Mouse (Mus musculus): Measurements from ENCODE around the gene Akap13.

Akap13 gene

DNA sequence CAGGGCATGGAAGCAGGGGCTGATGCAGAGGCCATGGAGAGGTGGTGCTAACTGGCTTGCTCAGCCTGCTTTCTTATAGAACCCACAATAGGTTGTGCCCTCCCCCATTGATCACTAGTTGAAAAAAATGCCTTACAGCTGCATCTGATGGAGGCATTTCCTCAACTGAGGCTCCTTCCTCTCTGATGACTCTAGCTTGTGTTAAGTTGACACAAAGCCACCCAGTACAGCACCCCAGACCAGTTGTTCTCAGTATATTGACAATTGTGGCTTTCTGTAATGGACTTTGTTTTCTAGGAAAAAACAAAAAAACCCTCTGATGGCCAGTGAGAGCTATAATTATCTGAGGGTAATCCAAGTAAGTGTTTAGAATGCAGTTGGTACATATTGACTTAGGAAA, 178.1 kb downstream of the Akap13 start:
- in situ Hi-C loops (cut with MboI) = loop anchor here (25.0 kb wide), 1 partner anchor 496 kb away; no protein-coding TSS in a partner anchor

DNA sequence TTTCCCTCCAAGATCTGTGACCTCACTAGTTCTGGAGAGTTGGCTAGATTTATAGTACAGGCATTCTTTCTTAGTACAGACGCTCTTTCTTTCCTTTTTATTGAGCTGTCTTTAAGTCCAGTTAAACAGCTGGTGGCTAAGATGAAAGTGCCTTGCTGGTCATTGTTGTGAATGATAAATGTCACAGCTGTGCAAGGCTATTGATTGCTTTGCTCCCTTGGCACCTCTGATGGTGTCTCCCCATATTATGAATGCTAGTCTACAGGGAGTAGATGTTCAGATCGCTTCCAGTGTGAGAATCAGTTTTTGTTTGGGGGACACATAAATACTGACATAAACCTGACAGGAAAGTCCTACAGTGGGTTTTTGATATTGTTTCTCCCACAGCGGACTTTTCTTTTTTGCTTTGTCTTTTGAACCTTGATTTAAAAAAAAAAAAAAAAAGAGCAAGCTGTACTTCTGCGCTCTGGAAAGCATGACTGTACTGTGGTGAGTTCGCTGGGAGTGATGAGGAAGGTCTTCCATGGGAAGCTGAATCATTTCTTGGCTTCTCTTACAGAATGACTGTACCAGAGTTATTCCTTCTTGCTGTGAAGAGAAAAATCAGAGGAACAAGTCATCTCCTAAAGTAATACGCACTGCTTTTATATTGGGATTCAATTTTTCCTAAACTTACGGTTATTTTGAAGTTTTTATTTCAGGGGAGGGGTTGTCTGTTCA, 178.6 kb downstream of the Akap13 start:
- in situ Hi-C loops (cut with MboI) = loop anchor here (25.0 kb wide), 1 partner anchor 497 kb away; no protein-coding TSS in a partner anchor

DNA sequence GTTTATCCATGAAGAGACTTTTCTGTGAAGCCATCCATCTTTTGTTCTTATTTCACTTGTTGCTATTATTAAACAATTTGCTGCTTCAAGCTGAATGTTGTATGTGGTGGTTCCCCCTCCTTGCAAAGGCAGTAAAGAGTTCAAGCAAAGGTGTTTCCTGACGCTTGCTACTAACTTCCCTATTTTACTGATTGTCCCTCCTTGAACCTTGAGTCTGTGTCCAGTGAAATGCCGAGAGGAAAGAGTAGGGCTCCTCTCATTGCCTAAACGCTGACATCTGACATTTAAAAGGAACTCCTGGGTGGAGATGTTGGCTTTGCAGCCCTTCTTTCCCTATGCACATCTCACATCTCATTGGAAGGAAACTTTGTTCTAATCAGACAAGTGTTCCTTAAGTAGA, 183.4 kb downstream of the Akap13 start:
- in situ Hi-C loops (cut with MboI) = loop anchor here (25.0 kb wide), 1 partner anchor 501 kb away; no protein-coding TSS in a partner anchor

DNA sequence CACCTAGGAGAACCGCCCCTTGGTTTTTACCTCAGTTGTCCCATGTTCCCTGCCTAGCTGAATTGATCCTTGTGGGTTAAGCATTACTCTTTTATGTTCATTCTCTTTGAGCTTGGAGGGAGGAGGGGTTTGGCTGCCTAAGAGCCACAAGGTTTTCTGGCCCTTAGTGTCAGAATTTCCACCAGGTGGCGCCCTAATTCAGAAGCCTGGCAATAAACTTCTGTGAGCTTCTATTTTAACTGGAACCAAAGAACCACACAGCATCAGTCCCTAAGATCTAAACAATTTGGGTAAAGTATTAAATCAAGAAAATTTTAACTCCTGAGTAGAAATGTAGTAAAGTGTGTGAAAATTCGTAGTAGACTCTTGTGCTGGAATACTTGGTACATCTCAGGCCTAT, 184.2 kb downstream of the Akap13 start:
- in situ Hi-C loops (cut with MboI) = loop anchor here (25.0 kb wide), 1 partner anchor 502 kb away; no protein-coding TSS in a partner anchor

DNA sequence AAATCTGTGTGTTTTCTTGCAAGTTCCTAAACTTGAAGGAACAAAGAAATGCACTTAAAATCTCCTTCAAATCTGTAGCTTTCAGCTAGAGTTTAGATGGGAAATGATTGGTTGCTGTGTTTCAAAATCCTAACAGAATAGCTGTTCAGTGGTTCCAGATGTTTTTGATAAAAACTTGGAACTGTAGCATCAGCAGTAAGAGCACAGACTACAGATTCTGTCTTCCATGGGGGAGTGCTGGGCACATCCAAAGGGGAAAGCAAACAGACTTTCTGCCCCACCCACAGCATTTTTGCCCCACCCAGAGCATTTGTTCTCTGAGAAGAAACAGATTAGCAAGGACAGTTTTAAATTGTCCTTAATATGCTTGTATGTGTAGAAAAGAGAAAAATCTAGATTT, 184.7 kb downstream of the Akap13 start:
- in situ Hi-C loops (cut with MboI) = loop anchor here (25.0 kb wide), 1 partner anchor 503 kb away; no protein-coding TSS in a partner anchor

DNA sequence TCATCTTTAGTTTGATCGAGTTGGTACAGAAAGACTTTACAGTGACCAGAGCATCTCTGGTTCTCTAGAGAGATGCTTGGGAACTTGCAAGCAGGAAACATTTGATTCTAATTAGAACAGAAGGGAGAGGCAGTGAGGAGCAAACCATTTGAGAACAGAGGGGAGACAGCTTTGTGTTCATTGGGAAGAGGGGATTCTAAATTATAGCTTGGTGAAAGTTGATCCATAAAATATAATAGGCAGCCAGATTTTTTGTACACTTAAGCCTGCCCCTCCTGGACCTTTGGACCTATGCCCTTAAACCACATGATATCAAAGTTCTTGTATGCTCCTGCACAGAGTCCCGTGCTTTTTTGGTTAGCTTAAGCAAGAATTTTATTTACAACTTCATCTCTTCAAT, 185.3 kb downstream of the Akap13 start:
- in situ Hi-C loops (cut with MboI) = loop anchor here (25.0 kb wide), 1 partner anchor 503 kb away; no protein-coding TSS in a partner anchor

DNA sequence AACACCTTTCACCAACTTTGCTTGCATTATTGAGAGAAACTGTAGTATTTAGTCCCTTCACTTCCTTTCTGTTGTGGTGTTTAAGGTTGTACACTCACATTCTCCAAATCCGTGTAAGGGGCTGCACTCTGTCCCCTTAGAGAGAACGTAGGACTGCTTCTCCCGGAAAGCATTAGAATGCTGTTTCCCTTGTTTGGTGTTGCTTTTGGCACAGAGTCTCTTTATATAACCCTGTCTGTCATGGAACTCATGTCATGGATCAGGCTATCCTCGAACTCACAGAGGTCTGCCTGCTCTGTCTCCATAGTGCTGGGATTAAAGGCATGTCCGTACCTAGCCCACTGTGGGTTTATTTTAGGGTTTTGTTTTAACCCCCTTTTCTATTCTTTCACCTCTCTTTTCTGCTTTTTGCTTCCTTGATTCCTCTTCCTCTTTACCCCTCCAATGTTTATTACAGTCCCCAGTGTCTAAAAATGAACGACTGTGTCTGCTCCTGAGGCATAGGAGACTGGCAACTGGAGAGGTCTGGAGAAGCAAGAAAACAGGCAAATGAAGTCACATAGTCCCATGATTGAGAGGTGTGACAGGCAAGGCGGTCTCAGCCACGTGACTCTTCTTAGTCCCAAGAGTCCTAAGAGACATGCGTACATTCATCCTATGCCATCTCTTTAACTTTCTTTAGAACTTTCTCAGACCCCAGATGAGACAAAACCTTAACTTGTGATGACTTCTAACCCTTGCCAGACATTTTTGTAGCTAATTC, 186.3 kb downstream of the Akap13 start:
- in situ Hi-C loops (cut with MboI) = loop anchor here (25.0 kb wide), 1 partner anchor 504 kb away; no protein-coding TSS in a partner anchor

DNA sequence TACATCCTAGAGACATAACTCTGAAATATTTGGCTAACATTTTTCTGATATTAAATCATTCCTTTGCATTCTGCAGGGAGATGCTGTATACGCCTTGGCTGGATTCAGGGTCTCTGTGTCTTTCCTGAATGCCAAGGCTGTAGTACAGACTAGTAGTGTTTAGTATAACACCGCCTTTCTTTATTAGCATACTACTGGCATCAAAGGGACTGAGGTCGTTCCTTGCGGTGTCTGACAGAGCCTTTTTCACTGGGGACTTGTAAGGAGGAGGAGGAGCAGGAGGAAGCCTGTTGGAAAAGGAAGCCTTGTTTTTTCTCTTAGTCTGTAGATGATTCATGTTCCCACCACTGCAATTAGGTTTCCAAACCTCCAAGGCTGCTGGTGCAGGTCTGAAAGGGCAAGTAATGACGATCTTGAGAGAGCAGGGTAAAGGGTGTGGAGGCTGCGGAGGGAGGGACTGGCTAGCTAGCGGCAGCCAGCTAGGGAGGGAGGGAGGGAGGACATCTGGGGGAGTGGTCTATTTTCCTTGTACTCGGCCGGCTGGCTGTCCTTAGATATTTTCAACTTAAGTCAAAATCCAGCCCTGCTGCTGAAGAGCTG, 186.9 kb downstream of the Akap13 start:
- in situ Hi-C loops (cut with MboI) = loop anchor here (25.0 kb wide), 1 partner anchor 505 kb away; no protein-coding TSS in a partner anchor

DNA sequence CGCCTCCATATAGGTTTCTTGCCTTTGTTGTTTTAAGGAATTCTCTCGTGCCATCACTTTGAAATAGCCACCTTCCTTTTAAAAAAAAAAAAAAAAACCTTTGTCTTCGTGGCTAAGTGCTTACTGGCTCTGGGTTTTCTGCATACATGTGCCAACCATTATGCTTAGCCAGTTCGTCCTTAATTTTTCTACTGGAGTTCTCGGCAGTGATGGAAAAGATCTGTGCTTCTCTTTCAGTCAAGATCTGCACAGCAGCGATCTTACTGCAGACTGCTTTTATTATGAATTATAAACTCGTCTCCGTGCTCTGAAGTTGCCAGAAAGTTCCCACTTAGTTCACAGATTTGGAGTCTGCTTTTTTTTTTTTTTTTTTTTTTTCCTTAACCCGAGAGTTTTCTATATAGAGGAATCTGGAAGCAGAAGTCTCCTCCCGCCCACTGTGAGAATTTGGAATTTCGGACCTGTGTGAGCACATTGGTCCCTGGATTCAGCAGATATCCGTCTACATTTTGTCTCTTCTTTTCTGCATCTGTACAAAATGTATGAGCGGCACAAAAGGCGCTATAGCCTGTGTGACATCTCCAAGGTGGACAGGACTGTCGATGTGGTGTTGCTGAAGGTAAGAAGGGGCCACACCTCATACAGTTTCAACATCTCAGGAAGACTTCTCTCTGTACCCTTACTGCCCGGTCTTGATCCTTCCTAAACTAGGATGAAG, 187.7 kb downstream of the Akap13 start:
- in situ Hi-C loops (cut with MboI) = loop anchor here (25.0 kb wide), 1 partner anchor 506 kb away; no protein-coding TSS in a partner anchor

DNA sequence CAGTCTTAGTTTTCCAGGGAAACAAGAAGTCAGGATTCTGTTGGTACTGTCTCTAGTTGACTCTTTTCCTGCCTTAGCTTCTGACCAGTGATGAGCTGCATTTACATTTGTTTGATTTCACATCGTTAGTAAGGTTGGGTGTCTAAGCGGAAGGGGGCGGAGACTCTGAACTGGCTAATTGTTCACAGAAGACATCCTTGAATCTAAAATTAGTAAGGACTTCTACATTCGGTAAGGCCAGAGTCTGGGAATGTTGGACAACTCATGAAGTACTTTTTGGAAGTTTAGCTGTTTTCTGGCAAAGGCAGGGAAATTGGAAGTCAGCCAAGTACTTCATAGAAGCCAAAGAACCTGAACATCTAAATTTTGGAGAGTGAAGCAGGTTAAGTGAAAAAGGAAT, 188.7 kb downstream of the Akap13 start:
- in situ Hi-C loops (cut with MboI) = loop anchor here (25.0 kb wide), 1 partner anchor 507 kb away; no protein-coding TSS in a partner anchor

DNA sequence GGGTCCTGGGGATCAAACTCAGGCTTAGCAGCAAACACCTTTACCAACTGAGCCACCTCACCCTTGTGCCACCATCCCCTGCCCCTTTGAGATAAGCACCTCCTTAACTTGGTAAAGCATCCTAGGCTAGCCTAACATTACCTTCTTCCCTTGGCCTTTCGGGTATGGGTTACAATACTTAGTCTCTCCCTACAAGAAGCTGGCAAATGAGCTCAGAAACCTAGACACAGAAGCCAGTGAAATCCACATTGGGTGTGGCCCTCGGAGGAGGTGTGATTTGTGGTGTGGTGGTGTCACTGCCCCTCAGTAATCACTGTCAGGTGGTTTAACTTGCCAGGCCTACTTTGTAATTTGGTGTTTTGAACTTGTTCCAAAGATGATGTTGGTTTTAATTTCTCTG, 189.3 kb downstream of the Akap13 start:
- in situ Hi-C loops (cut with MboI) = loop anchor here (25.0 kb wide), 1 partner anchor 507 kb away; no protein-coding TSS in a partner anchor

DNA sequence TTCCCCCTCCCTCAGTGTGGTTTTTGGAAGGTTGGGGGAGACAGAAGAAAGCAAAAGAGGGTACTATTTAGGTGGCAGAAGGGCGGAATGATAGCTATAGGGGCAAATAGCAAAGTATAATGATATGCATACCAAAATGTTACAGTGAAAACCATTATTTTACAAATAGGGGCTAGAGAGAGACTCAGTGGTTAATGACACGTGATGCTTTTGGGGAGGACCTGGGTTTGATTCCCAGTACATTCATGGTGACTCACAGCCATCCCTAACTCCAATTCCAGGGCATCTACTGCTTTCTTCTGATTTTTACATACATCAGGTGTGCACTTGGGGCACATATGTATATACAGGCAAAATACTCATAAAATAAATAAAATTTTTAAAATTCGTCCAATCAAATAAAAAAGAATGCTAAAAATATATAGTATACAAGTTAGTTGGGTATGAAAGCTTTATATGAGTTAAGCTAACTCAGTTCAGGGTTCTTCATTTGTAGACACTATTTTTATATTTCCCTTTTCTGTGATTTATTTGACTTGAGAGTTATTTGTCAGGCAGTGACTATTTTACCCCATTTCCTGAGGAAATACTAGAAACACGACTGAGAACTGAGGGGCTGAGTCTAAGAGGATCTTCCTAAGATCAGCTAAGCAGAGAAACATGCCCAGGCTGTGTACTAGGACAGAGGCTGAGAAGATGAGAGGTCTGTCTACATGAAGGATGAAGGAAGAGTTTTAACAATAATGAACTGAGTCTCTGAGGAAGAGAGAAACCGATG, 190.0 kb downstream of the Akap13 start:
- in situ Hi-C loops (cut with MboI) = loop anchor here (25.0 kb wide), 1 partner anchor 508 kb away; no protein-coding TSS in a partner anchor

DNA sequence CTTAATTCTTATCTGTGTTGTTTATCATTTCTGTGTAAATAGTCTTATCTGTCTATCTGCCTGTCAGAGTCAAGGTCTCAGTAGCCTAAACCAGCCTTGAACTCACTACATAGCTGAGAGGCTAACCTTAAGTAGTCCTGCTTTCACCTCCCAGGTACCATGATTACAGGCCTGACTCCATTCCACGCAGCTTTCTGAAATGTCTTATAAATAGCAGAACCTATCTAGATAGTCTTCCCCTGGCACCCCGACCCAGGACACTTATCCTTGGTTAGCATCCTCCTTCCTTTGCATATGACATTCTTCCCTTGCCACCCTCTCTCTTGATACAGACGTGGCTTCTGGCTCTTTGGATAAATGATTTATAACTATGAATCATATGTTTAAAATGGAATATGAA, 192.7 kb downstream of the Akap13 start:
- in situ Hi-C loops (cut with MboI) = loop anchor here (25.0 kb wide), 1 partner anchor 511 kb away; no protein-coding TSS in a partner anchor

DNA sequence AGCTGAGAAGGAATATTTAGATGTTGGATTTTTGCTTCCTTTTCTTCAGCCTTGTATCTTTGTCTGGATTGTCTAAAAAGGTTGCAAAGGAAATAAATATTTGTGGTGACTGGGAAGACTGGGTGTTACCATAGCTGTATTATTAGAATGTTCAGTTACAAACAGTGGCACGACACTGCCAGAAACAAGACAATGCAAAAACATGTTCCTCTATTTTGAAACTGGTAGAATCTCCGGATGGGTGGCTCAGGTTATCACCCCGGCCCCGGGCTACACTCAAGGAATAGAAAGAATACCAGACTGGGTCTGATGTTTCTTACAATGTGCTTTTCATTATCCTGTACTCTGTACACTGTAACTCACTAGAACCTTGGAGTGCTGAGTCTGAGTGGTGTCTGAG, 193.6 kb downstream of the Akap13 start:
- in situ Hi-C loops (cut with MboI) = loop anchor here (25.0 kb wide), 1 partner anchor 512 kb away; no protein-coding TSS in a partner anchor

DNA sequence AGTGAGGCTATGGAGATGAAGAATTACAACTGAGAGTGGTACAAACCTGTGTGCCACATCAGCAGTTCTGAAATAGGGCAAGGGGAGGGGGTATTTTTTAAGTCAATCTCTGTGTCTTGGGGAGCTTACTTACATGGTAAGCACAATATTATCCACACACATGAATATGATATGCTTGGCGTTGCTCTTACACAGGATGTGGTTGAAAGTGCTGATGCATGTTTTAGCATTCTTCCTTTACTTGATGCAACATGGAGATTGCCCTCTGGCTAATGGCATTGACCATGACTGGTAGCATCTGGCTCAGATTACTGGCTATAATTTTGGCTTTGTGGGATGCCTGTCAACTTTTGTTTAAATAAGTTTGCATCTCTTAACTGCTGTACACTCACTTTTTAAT, 194.6 kb downstream of the Akap13 start:
- in situ Hi-C loops (cut with MboI) = loop anchor here (25.0 kb wide), 1 partner anchor 513 kb away; no protein-coding TSS in a partner anchor

DNA sequence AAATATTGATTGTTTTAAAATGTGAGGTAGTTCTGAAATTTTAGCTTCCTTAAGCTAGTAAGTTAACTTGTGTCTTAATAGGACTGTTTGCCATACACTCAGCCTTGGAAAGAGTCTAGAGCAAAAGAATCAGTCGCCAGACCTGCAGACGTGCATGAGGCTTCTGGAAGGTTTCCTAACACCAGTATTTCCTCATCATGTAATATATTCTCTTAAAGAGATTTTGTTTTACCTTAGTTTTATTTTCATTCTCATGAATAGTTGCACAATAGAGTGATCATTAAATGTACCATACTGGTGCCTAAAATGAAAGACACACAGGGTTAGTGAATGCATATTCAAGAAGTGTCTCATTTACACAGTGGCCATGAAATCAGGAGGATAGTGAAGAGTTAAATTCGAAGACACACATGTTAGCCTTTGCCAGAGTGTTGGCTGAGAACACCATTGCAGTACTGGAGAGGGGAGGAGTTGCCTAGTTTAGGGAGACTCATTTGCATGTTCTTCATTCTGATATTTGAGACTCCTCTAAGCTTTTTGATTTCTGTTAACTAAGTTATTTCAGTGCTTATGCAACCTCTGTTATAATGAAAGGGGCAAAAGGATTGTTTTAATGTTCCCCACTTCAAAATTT, 198.5 kb downstream of the Akap13 start:
- in situ Hi-C loops (cut with MboI) = no loop called here

DNA sequence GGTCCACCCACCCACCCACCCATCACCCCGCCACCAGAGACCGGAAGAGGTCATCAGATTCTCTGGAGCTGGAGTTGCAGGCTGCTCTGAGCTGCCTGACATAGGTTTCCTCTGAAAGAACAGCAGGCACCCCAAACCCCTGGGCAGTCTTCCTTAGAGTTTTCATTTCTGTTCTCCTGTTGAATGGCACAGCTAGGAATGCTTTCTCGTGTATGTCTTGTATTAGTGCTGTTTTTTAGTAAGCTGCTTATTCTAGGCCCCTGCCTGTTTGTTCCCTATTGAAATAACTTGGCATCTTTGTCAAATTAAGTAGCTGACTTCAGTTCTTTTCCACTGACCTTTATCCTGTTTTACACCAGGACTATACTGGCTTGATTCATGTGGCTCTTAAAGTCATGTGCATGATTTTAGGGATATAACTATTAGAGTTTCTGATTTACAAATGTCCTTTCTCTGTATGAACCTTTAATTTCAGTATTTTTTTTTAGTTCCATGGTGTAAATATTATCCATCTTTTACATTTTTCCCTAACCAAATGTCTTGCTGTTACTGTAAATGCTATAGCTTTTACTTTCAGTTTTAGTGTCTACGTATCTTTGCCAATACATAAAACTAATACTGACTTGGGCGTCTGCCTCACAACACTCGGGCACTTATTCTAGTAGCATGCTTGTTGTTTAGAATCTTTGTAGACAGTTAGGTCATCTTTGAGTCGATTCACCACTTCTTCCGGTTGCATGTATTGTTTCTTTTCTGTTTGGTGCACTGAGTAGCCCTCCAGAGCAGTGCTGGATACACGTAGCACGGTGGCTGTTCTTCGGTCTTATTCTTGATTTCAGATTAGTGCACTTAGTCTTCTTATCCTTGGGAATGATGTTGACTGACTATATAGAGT, 200.1 kb downstream of the Akap13 start:
- in situ Hi-C loops (cut with MboI) = no loop called here

DNA sequence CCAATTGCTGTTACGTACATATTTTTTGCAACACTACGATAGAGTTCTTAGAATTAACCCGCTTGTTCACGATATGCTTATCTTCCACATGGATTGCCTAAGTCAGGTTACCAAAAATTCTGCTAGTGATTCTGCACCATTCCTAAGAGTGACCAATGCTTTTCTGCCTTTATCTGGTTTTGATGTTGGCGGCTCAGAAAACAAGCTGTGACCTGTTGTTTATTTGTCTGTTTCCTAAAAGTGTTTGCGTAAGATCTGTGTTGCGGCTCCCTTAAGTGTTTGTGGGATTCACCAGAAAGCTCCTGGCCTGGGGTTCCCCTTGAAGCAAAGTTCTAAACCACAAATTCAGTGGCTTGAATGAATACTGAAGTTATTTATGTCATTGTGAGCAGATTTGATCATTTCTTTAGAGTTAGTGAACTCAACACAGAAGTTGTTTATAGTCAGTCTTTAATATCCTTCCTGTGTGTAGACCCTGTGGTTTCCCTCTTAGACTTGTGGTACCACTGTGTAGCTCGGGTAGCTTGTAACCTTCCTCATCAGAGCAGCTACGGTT, 201.0 kb downstream of the Akap13 start:
- in situ Hi-C loops (cut with MboI) = no loop called here

DNA sequence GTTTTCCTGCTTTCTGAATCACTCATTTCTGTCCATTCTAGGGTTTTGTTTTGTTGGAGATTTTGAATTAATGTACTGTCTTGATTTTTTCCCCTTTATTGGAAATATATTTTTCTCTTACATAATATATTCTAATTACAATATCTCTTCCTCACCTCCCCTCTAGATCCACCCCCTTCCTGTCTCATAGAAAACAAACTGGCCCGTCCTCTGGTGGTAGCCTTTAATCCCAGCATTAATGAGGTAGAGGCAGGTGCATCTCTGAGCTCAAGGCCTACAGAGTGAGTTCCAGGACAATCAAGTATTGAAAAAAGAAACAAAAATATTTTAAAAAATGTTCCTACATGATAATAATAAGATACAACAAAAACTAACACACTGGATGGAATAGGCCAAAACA, 201.6 kb downstream of the Akap13 start:
- in situ Hi-C loops (cut with MboI) = no loop called here
